Mouse (Mus musculus): Measurements from ENCODE around the gene C2cd3. TPM values are rescaled to one million over a fixed set of nuclear protein-coding genes. Genes with fewer than 3 reads are reported as not detected.
A peak's percentile ranks its signal among the peaks of the same experiment; 100 is the strongest.

The C2cd3 gene
- total and polyA plus RNA-seq, 3 experiments, result 8.5 to 23.5 TPM; not detected in 1

- Histone ChIP-seq H3K27me3 (ENCODE audit: control insufficient read depth in 1 of 2, insufficient read depth in 2 of 2, low read length in 2 of 2) (no peaks in the 10 kb centered on the region), H3K9me3 (replicated peaks; ENCODE audit: insufficient read depth, low read length) (no peaks in the 10 kb centered on the region), H3K4me1 (ENCODE audit: control insufficient read depth in 1 of 2, insufficient read depth in 2 of 2, low read length in 2 of 2) (peaks cover 10 to 17% of the 10 kb centered on the region in 2 experiments; a peak in 3 of 4 replicates), H3K79me2 (ENCODE audit: control insufficient read depth, insufficient read depth, low read length, poor library complexity) (no peaks in the 10 kb centered on the region), H3K36me3 (ENCODE audit: control insufficient read depth in 1 of 2, insufficient read depth in 2 of 2, low read length in 2 of 2) (peaks cover 0 to 14% of the 10 kb centered on the region in 2 experiments; a peak in 3 of 4 replicates), H3K27ac (ENCODE audit: control insufficient read depth, low read depth, low read length) (peak overlapping the region; percentile 54), H3K4me3 (ENCODE audit: control insufficient read depth in 1 of 2, insufficient read depth in 1 of 2, low read depth in 2 of 2, low read length in 2 of 2) (no peak overlapping the region), H3K9ac (ENCODE audit: control insufficient read depth, low read depth, low read length, poor library complexity, severe bottlenecking) (no peak overlapping the region)
- peak; percentile 62; the same call in 1 of the 2 replicates for TF ChIP-seq USF1 (IDR thresholded peaks at IDR 0.05; ENCODE audit: low read depth, low read length)
- peak; percentile 79 for TF ChIP-seq GATA1 (IDR thresholded peaks at IDR 0.05; ENCODE audit: low read depth, low read length)
- TF ChIP-seq KAT2A (conservative IDR thresholded peaks at IDR 0.05; ENCODE audit: low read depth, low read length), result 0 out of 2 replicates have a peak, but pooled peaks have one; percentile 28
- TF ChIP-seq MXI1 (IDR thresholded peaks at IDR 0.05; ENCODE audit: low read depth, low read length), result peak; percentile 61; the same call in 1 of the 2 replicates
- no peak for TF ChIP-seq ZKSCAN1 (IDR thresholded peaks at IDR 0.05; ENCODE audit: low read depth, low read length)
- no peak for TF ChIP-seq MAZ (IDR thresholded peaks at IDR 0.05; ENCODE audit: low read depth, low read length)
- peak; percentile 60 for TF ChIP-seq MAX (IDR thresholded peaks at IDR 0.05; ENCODE audit: low read length)
- no peak for TF ChIP-seq NRF1 (IDR thresholded peaks at IDR 0.05; ENCODE audit: insufficient read depth, low read depth, low read length, poor library complexity, severe bottlenecking)
- peak; percentile 74 to 84 for TF ChIP-seq EP300 (IDR thresholded peaks at IDR 0.05; ENCODE audit: low read depth in 1 of 2, low read length in 2 of 2)
- TF ChIP-seq TAL1 (IDR thresholded peaks at IDR 0.05; ENCODE audit: low read length), result peak; percentile 32; the same call in 1 of the 2 replicates
- TF ChIP-seq TCF12 (IDR thresholded peaks at IDR 0.05; ENCODE audit: low read depth, low read length), result peak; percentile 76; the same call in 1 of the 2 replicates
- TF ChIP-seq MAFK (IDR thresholded peaks at IDR 0.05; ENCODE audit: borderline replicate concordance, low read depth, low read length), result no peak
- no peak for TF ChIP-seq POLR2AphosphoS2 (IDR thresholded peaks at IDR 0.05; ENCODE audit: low read length)
- peak; percentile 92 for TF ChIP-seq RCOR1 (IDR thresholded peaks at IDR 0.05; ENCODE audit: low read depth, low read length)
- no peak; the same call in 1 of the 2 replicates for TF ChIP-seq BHLHE40 (IDR thresholded peaks at IDR 0.05; ENCODE audit: borderline replicate concordance, low read depth, low read length)
- peak; percentile 59; the same call in 1 of the 2 replicates for TF ChIP-seq JUND (IDR thresholded peaks at IDR 0.05; ENCODE audit: low read depth, low read length)
- peak; percentile 90 for TF ChIP-seq ETS1 (IDR thresholded peaks at IDR 0.05; ENCODE audit: low read depth, low read length)
- no peak for TF ChIP-seq GABPA (IDR thresholded peaks at IDR 0.05; ENCODE audit: low read depth, low read length)
- peak; percentile 64; the same call in 1 of the 2 replicates for TF ChIP-seq SIN3A (IDR thresholded peaks at IDR 0.05; ENCODE audit: low read length)
- peak; percentile 82 for DNase-seq (ENCODE audit: low read depth, low spot score)
Observed at GRCm38 (mm10) chr7:100448985-100449384, 77.0 kb downstream of the C2cd3 start.

GRCm38 (mm10) chr7:100458153-100458552 is 86.1 kb downstream of the C2cd3 start:
- H3K9me3 ChIP-seq (replicated peaks; ENCODE audit: insufficient read depth, low read length), result no peaks in the 10 kb centered on the region
- no peak overlapping the region for H3K9ac ChIP-seq (ENCODE audit: control insufficient read depth, low read depth, low read length, poor library complexity, severe bottlenecking)
- H3K36me3 ChIP-seq (ENCODE audit: control insufficient read depth in 1 of 2, insufficient read depth in 2 of 2, low read length in 2 of 2), result peaks cover 0 to 14% of the 10 kb centered on the region in 2 experiments; a peak in 3 of 4 replicates
- DNase-seq (ENCODE audit: low read depth, low spot score), result peak; percentile 39
- H3K27me3 ChIP-seq (ENCODE audit: control insufficient read depth in 1 of 2, insufficient read depth in 2 of 2, low read length in 2 of 2), result no peaks in the 10 kb centered on the region
- no peak overlapping the region for H3K27ac ChIP-seq (ENCODE audit: control insufficient read depth, low read depth, low read length)
- peaks cover 11 to 14% of the 10 kb centered on the region in 2 experiments for H3K4me1 ChIP-seq (ENCODE audit: control insufficient read depth in 1 of 2, insufficient read depth in 2 of 2, low read length in 2 of 2)
- H3K4me3 ChIP-seq (ENCODE audit: control insufficient read depth in 1 of 2, insufficient read depth in 1 of 2, low read depth in 2 of 2, low read length in 2 of 2), result no peak overlapping the region
- no peaks in the 10 kb centered on the region for H3K79me2 ChIP-seq (ENCODE audit: control insufficient read depth, insufficient read depth, low read length, poor library complexity)
- TF ChIP-seq EP300 (IDR thresholded peaks at IDR 0.05; ENCODE audit: low read depth in 1 of 2, low read length in 2 of 2) (peak in 1 of 2 experiments; percentile 19; a peak in 1 of 4 replicates), NELFE (IDR thresholded peaks at IDR 0.05; ENCODE audit: low read depth, low read length) (no peak), MYC (IDR thresholded peaks at IDR 0.05; ENCODE audit: low read depth, low read length) (no peak), MYB (IDR thresholded peaks at IDR 0.05; ENCODE audit: low read depth, low read length) (no peak), SMC3 (IDR thresholded peaks at IDR 0.05; ENCODE audit: low read depth, low read length) (no peak), USF2 (IDR thresholded peaks at IDR 0.05; ENCODE audit: borderline replicate concordance in 1 of 2, insufficient read depth in 1 of 2, low read depth in 1 of 2, low read length in 2 of 2) (0 out of 4 replicates have a peak, but pooled peaks of 1 of the 2 experiments have one; percentile 29), MAX (IDR thresholded peaks at IDR 0.05; ENCODE audit: low read length) (no peak), CHD2 (IDR thresholded peaks at IDR 0.05; ENCODE audit: low read length) (no peak), POLR2AphosphoS2 (IDR thresholded peaks at IDR 0.05; ENCODE audit: low read length) (no peak), USF1 (IDR thresholded peaks at IDR 0.05; ENCODE audit: low read depth, low read length) (peak; percentile 77), ELF1 (IDR thresholded peaks at IDR 0.05; ENCODE audit: low read depth, low read length) (no peak), TAL1 (IDR thresholded peaks at IDR 0.05; ENCODE audit: low read length) (no peak), ZC3H11A (IDR thresholded peaks at IDR 0.05; ENCODE audit: low read depth, low read length) (no peak), POLR2A (IDR thresholded peaks at IDR 0.05; ENCODE audit: control insufficient read depth in 1 of 2, insufficient read depth in 1 of 2, low read depth in 1 of 2, low read length in 2 of 2, poor library complexity in 1 of 2) (no peak), ZKSCAN1 (IDR thresholded peaks at IDR 0.05; ENCODE audit: low read depth, low read length) (no peak), HCFC1 (IDR thresholded peaks at IDR 0.05; ENCODE audit: low read depth, low read length) (0 out of 2 replicates have a peak, but pooled peaks have one; percentile 44), RCOR1 (IDR thresholded peaks at IDR 0.05; ENCODE audit: low read depth, low read length) (no peak), CTCF (IDR thresholded peaks at IDR 0.05 in 2 of 3, conservative IDR thresholded peaks at IDR 0.05 in 1 of 3; ENCODE audit: control insufficient read depth in 1 of 3, insufficient read depth in 1 of 3, low read depth in 2 of 3, low read length in 3 of 3, poor library complexity in 1 of 3, severe bottlenecking in 1 of 3) (peak in 2 of 3 experiments; percentile 17 to 22; a peak in 2 of 6 replicates), GATA1 (IDR thresholded peaks at IDR 0.05; ENCODE audit: low read depth, low read length) (peak; percentile 41; the same call in 1 of the 2 replicates)
